Mouse (Mus musculus) CH12.LX (cell line): ENCODE data around the gene Sod3.

ENCODE experiments used
- CTCF ChIP-seq, 2 experiments: IDR thresholded peaks in 1 of 2; conservative IDR thresholded peaks in 1 of 2; 2 replicates each; pipeline ENCODE4 v1.5.1; 2011 to 2012; ENCODE audit warnings: low read depth in 2 of 2, low read length in 2 of 2, improper control_type of control experiment in 1 of 2, inconsistent platforms in 1 of 2, mild to moderate bottlenecking in 1 of 2, moderate library complexity in 1 of 2
- ELF1 ChIP-seq: IDR thresholded peaks from 2 replicates; pipeline ENCODE4 v1.6.1; 2014; ENCODE audit warnings: low read depth, mild to moderate bottlenecking, inconsistent platforms, low read length, improper control_type of control experiment
- EP300 ChIP-seq: IDR thresholded peaks from 2 replicates; pipeline ENCODE4 v1.6.1; 2011; ENCODE audit warnings: low read length, improper control_type of control experiment
- MAFK ChIP-seq: IDR thresholded peaks from 2 replicates; pipeline ENCODE4 v1.6.1; 2011; ENCODE audit warnings: low read length, improper control_type of control experiment; ENCODE audit not compliant: insufficient replicate concordance
- MEF2A ChIP-seq: IDR thresholded peaks from 2 replicates; pipeline ENCODE4 v1.6.1; 2014; ENCODE audit warnings: low read depth, mild to moderate bottlenecking, inconsistent platforms, low read length, improper control_type of control experiment, borderline replicate concordance
- POLR2A ChIP-seq: IDR thresholded peaks from 2 replicates; pipeline ENCODE4 v1.6.1; 2011; ENCODE audit warnings: low read depth, mild to moderate bottlenecking, improper control_type of control experiment, low read length
- POLR2AphosphoS2 ChIP-seq: IDR thresholded peaks from 2 replicates; pipeline ENCODE4 v1.6.1; 2011; ENCODE audit warnings: low read depth, low read length, improper control_type of control experiment
- RAD21 ChIP-seq: IDR thresholded peaks from 2 replicates; pipeline ENCODE4 v1.6.1; 2011; ENCODE audit warnings: low read depth, mild to moderate bottlenecking, low read length, improper control_type of control experiment, moderate library complexity
- SMC3 ChIP-seq: IDR thresholded peaks from 2 replicates; pipeline ENCODE4 v1.6.1; 2011; ENCODE audit warnings: low read depth, low read length, improper control_type of control experiment
- ZMIZ1 ChIP-seq: IDR thresholded peaks from 2 replicates; pipeline ENCODE4 v1.6.1; 2012; ENCODE audit warnings: low read depth, mild to moderate bottlenecking, inconsistent platforms, low read length, improper control_type of control experiment

DNA sequence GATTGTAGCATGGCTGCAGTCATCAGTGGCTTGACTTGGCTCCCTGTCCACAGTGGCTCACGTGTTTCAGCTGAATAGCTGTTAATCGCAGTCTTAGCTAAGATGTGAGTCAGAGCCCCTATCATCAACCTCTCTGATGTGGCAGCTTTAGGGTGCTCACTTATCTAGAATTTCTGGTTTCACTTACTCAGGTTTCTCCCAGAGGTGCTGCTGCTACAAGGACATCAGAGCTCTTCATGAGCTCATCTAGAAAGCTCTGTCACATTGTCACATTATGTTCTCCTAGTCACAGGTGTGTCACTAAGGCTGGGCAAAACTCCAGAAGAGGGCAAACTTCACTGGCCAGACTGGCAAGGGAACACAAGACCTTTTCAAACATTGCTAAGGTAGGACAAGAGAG, 24.5 kb upstream of the Sod3 start:
- TF ChIP-seq EP300, result no peak
- no peak for TF ChIP-seq ZMIZ1
- TF ChIP-seq MEF2A, result no peak
- TF ChIP-seq CTCF (conservative IDR thresholded peaks at IDR 0.05 in 1 of 2, IDR thresholded peaks at IDR 0.05 in 1 of 2; ENCODE audit: low read depth in 2 of 2, low read length in 2 of 2), result no peak
- TF ChIP-seq ELF1, result no peak
- no peak for TF ChIP-seq POLR2A
- no peak for TF ChIP-seq POLR2AphosphoS2
- no peak for TF ChIP-seq SMC3
- TF ChIP-seq RAD21, result no peak
- TF ChIP-seq MAFK, result no peak
